Mouse (Mus musculus) MEL (cell line): Measurements from ENCODE around the gene Atp1a2.

Source experiments
- CTCF ChIP-seq, 3 experiments: IDR thresholded peaks in 2 of 3; conservative IDR thresholded peaks in 1 of 3; 2 replicates each; pipeline ENCODE4 v1.5.1; 2011 to 2012; ENCODE audit warnings: low read length in 3 of 3, low read depth in 2 of 3, mild to moderate bottlenecking in 2 of 3, improper control_type of control experiment in 1 of 3, inconsistent platforms in 1 of 3, mixed read lengths in 1 of 3, moderate library complexity in 1 of 3; ENCODE audit not compliant: control insufficient read depth in 1 of 3, insufficient read depth in 1 of 3, poor library complexity in 1 of 3, severe bottlenecking in 1 of 3
- EP300 ChIP-seq, 2 experiments: IDR thresholded peaks; 2 replicates each; pipeline ENCODE4 v1.6.1; 2011; ENCODE audit warnings: improper control_type of control experiment in 2 of 2, low read length in 2 of 2, low read depth in 1 of 2, mild to moderate bottlenecking in 1 of 2
- ETS1 ChIP-seq: IDR thresholded peaks from 2 replicates; pipeline ENCODE4 v1.6.1; 2012; ENCODE audit warnings: low read depth, mild to moderate bottlenecking, inconsistent platforms, low read length, improper control_type of control experiment, moderate library complexity
- GATA1 ChIP-seq: IDR thresholded peaks from 2 replicates; pipeline ENCODE4 v1.6.1; 2011; ENCODE audit warnings: low read depth, low read length, improper control_type of control experiment
- MAFK ChIP-seq: IDR thresholded peaks from 2 replicates; pipeline ENCODE4 v1.6.1; 2011; ENCODE audit warnings: low read depth, mild to moderate bottlenecking, low read length, improper control_type of control experiment, borderline replicate concordance
- MYC ChIP-seq: IDR thresholded peaks from 2 replicates; pipeline ENCODE4 v1.6.1; 2011; ENCODE audit warnings: low read depth, mild to moderate bottlenecking, low read length, improper control_type of control experiment, moderate library complexity

DNA sequence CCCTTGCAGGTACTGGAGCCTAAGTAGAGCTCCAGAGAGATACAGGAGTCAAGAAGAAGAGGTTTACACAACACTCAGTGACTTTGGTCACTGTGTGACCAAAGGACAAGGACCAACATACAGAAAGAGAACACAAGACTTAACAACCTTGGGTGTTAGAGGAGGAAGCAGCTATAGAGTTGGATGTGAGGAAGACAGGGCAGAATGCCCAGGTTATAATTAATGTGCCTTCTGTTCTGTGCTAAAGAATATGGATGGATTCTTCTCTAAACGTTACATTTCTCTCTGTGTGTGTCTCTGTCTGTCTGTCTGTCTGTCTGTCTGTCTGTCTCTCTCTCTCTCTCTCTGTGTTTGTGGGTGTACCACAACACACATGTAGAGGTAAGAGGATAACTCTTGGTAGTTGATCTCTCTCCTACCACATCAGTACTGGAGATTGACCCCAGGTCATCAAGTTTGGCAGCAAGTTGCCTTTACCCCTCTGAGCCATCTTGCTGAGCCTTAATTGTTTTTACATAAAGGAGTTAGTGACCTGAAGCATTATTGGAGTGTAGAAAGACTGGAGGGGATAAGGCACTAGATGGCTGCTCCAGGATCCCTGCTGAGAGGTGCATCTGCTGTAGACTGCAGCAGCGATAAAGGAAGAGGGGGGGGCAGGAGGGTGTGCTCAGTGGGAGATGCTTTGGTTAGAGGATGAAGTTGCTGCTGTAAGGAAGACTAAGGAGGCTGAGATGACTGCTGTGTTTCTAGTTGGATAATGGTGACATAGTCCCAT is 39.7 kb upstream of the Atp1a2 start:
- TF ChIP-seq ETS1 (no peak), EP300 (IDR thresholded peaks at IDR 0.05; ENCODE audit: low read depth in 1 of 2, low read length in 2 of 2) (no peak), GATA1 (no peak), MAFK (no peak), CTCF (IDR thresholded peaks at IDR 0.05 in 2 of 3, conservative IDR thresholded peaks at IDR 0.05 in 1 of 3; ENCODE audit: control insufficient read depth in 1 of 3, insufficient read depth in 1 of 3, low read depth in 2 of 3, low read length in 3 of 3, poor library complexity in 1 of 3, severe bottlenecking in 1 of 3) (no peak), MYC (no peak)
